Mouse (Mus musculus): Measurements from ENCODE around the gene Mecom.

Gene Mecom

GRCm38 (mm10) chr3:30480551-30480950, 67.3 kb downstream of the Mecom start:
- no peak for DNase-seq

GRCm38 (mm10) chr3:30478252-30478651, 69.6 kb downstream of the Mecom start:
- no peak for DNase-seq

GRCm38 (mm10) chr3:30477008-30477407, 70.8 kb downstream of the Mecom start:
- DNase-seq, result no peak

- DNase-seq, result no peak
These were observed 72.2 kb downstream of the Mecom start for GRCm38 (mm10) chr3:30475591-30475990.

- no peak for DNase-seq
These were observed 79.6 kb downstream of the Mecom start for GRCm38 (mm10) chr3:30468068-30468835.

- DNase-seq, result no peak
These were observed 81.7 kb downstream of the Mecom start for GRCm38 (mm10) chr3:30466031-30466650.

- DNase-seq, result no peak
These were observed 83.3 kb downstream of the Mecom start for GRCm38 (mm10) chr3:30464497-30464896.

GRCm38 (mm10) chr3:30461831-30462230, 86.0 kb downstream of the Mecom start:
- no peak for DNase-seq

- DNase-seq, result no peak
These were observed 86.8 kb downstream of the Mecom start for GRCm38 (mm10) chr3:30460890-30461578.

GRCm38 (mm10) chr3:30459626-30460025, 88.2 kb downstream of the Mecom start:
- DNase-seq, result no peak

- peak in 1 of 2 experiments; percentile 26 for DNase-seq
These were observed 89.7 kb downstream of the Mecom start for GRCm38 (mm10) chr3:30457975-30458678.

- DNase-seq, result no peak
These were observed 91.9 kb downstream of the Mecom start for GRCm38 (mm10) chr3:30455902-30456301.

- DNase-seq, result no peak
These were observed 94.0 kb downstream of the Mecom start for GRCm38 (mm10) chr3:30453546-30454455.

GRCm38 (mm10) chr3:30453046-30453445, 94.8 kb downstream of the Mecom start:
- DNase-seq, result no peak

- DNase-seq, result no peak
These were observed 95.3 kb downstream of the Mecom start for GRCm38 (mm10) chr3:30452511-30452910.

GRCm38 (mm10) chr3:30450206-30450965, 97.4 kb downstream of the Mecom start:
- DNase-seq, result peak; percentile 31 to 65

- peak in 1 of 2 experiments; percentile 60 for DNase-seq
These were observed 99.2 kb downstream of the Mecom start for GRCm38 (mm10) chr3:30448624-30449023.

- peak; percentile 55 to 72 for DNase-seq
These were observed 101.8 kb downstream of the Mecom start for GRCm38 (mm10) chr3:30445970-30446442.

GRCm38 (mm10) chr3:30445247-30445969, 102.4 kb downstream of the Mecom start:
- no peak for DNase-seq

- DNase-seq, result no peak
These were observed 106.2 kb downstream of the Mecom start for GRCm38 (mm10) chr3:30441646-30442045.

Measured in kidney, postnatal 36 days (tissue).